Comparison of ENCODE assay signal across 10 mouse cellular contexts in genomic region chr17:5050970-5051530, GRCm38 (mm10).
"Had no signal": no experiment of that assay in that cellular context is flagged by ENCODE, and none has a peak within 500 bp of the region (broad histone marks: within the 10 kb centered on the region; RNA-seq: fewer than 3 reads in every experiment).

No protein-coding gene starts in this region.

- H3K4me3 ChIP-seq: limb, embryonic 13.5 days; midbrain, embryonic 12.5 days; neural tube, embryonic 13.5 days had no signal

- H3K27me3 ChIP-seq: limb, embryonic 13.5 days; neural tube, embryonic 13.5 days had no signal

- H3K4me2 ChIP-seq: limb, embryonic 13.5 days; midbrain, embryonic 12.5 days; neural tube, embryonic 13.5 days had no signal

- H3K27ac ChIP-seq: kidney, postnatal 0 days; limb, embryonic 13.5 days; liver, embryonic 14.5 days; midbrain, embryonic 12.5 days; neural tube, embryonic 13.5 days had no signal

- H3K36me3 ChIP-seq: neural tube, embryonic 13.5 days had no signal

- H3K9me3 ChIP-seq: limb, embryonic 13.5 days; midbrain, embryonic 12.5 days; neural tube, embryonic 13.5 days had no signal

- H3K9ac ChIP-seq: limb, embryonic 13.5 days; liver, embryonic 14.5 days; midbrain, embryonic 12.5 days; neural tube, embryonic 13.5 days had no signal

- ATAC-seq: midbrain, embryonic 16.5 days had no signal

- DNase-seq: left cerebral cortex, postnatal 4 days; lung, adult 18-20 months; retina, postnatal 1 day; thymus, postnatal 4 days had no signal
